Mouse (Mus musculus) cortical plate, adult 2 months (tissue): ENCODE results near the gene Gm49395.

ENCODE experiments used
- CTCF ChIP-seq: fragments of 200-500 bp; IDR thresholded peaks from 2 replicates; pipeline ENCODE4 v1.5.1; 2011; ENCODE audit warnings: mild to moderate bottlenecking, control low read depth, low read length; ENCODE audit not compliant: insufficient read depth; ENCODE audit errors: extremely low read depth
- POLR2A ChIP-seq: fragments of 200-500 bp; IDR thresholded peaks from 2 replicates; pipeline ENCODE4 v1.6.1; 2011; ENCODE audit warnings: mild to moderate bottlenecking, low read length, control low read depth; ENCODE audit not compliant: insufficient read depth; ENCODE audit errors: extremely low read depth

DNA sequence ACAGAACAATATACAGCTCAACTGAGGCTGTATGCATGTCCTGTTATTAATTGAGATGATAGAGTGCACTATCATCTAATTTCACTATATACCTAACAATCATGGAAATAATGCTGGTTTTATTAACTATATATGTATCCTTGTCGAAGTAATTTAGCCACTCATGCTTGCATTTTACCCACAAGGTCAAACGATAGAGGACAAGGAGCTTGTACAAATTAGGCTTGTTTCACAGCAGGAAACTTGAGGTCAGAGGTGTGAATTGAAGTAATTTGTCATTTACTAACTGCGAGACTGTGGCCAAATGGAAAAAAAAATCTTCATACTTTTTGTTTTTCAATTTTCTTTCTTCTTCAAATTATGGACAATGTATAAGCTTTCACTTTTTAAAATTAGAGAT is 3.5 kb downstream of the Gm49395 start:
- TF ChIP-seq POLR2A (no peak), CTCF (no peak)
